Mouse (Mus musculus): ENCODE measurements around the gene Xrcc4. TPM values are rescaled to one million over a fixed set of nuclear protein-coding genes. Genes with fewer than 3 reads are reported as not detected.

Xrcc4 gene
- 0.77 and 1.9 TPM in 2 replicates for polyA plus RNA-seq (2012; ENCODE audit: low replicate concordance)

GRCm38 (mm10) chr13:90088962-90089824 is at the start of gene Xrcc4, which contains the start of gene Tmem167:
Gene Xrcc4, minus strand, starts transcription at chr13:90089608.
Gene Tmem167, plus strand, starts transcription at chr13:90089123.

GRCm38 (mm10) chr13:89741766-89742685 is 347.4 kb downstream of the Xrcc4 start, which contains the start of gene Vcan:
Gene Vcan, minus strand, starts transcription at chr13:89742509.

Other genes with a start within 250 kb of the Xrcc4 start
- gene Tmem167, start 485 bp downstream of the Xrcc4 start, polyA plus RNA-seq (2012; ENCODE audit: low replicate concordance): 0.45 and 5.6 TPM in 2 replicates